Mouse (Mus musculus) stomach, embryonic 14.5 days (tissue): Measurements from ENCODE around the gene Apom. TPM values are rescaled to one million over a fixed set of nuclear protein-coding genes. Genes with fewer than 3 reads are reported as not detected.

Experiments used
- ATAC-seq: fragments of 200-750 bp; cut with Nextera tagmentation; 2 replicates; pipeline ENCODE4 v1.8.0; 2017; ENCODE audit warnings: low read depth, moderate TSS enrichment; ENCODE audit not compliant: insufficient number of reproducible peaks, insufficient read depth, low FRiP score
- H3K27ac ChIP-seq: fragments of 300-500 bp; sonication (generic); 2 replicates; pipeline ENCODE4 v1.5.1; 2014; ENCODE audit warnings: mild to moderate bottlenecking, low read length, moderate library complexity, mixed read lengths
- H3K27me3 ChIP-seq: fragments of 300-500 bp; sonication (generic); 2 replicates; pipeline ENCODE4 v1.6.1; 2014; ENCODE audit warnings: low read length, control low read depth, mixed read lengths; ENCODE audit not compliant: control insufficient read depth, insufficient read depth
- H3K36me3 ChIP-seq: fragments of 300-500 bp; sonication (generic); 2 replicates; pipeline ENCODE4 v1.6.1; 2014; ENCODE audit warnings: mild to moderate bottlenecking, control low read depth, low read length, moderate library complexity, mixed read lengths; ENCODE audit not compliant: control insufficient read depth, insufficient read depth
- H3K4me1 ChIP-seq: fragments of 300-500 bp; sonication (generic); 2 replicates; pipeline ENCODE4 v1.6.1; 2014; ENCODE audit warnings: low read length, control low read depth, mixed read lengths; ENCODE audit not compliant: control insufficient read depth, insufficient read depth
- H3K4me2 ChIP-seq: fragments of 300-500 bp; sonication (generic); replicated peaks from 2 replicates; pipeline ENCODE4 v1.6.1; 2014; ENCODE audit warnings: low read depth, low read length, control low read depth
- H3K4me3 ChIP-seq: fragments of 300-500 bp; sonication (generic); 2 replicates; pipeline ENCODE4 v1.5.1; 2014; ENCODE audit warnings: low read depth, low read length, control low read depth
- H3K9ac ChIP-seq: fragments of 300-500 bp; sonication (generic); replicated peaks from 2 replicates; pipeline ENCODE4 v1.6.1; 2014; ENCODE audit warnings: low read depth, mild to moderate bottlenecking, control low read depth, low read length, moderate library complexity, mixed read lengths
- H3K9me3 ChIP-seq: fragments of 300-500 bp; sonication (generic); 2 replicates; pipeline ENCODE4 v1.6.1; 2016; ENCODE audit warnings: low read depth, low read length, control low read depth; ENCODE audit not compliant: control insufficient read depth
- WGBS: fragments of 180-500 bp; shearing (Covaris S2); extraction: QIAGEN DNeasy Blood & Tissue Kit; methylation state at CpG from one replicate; pipeline ENCODE4 v1.1.7; 2014; 5-methylcytosine and 5-hydroxymethylcytosine counted together
- polyA plus RNA-seq: library from polyadenylated mRNA; unstranded; fragments of >200 nt; fragmentation: Nextera tagmentation; extraction: Ambion mirVana; gene quantifications from 2 replicates; pipeline ENCODE4 v1.2.1, GENCODE M21; 2014

Apom gene
- 0.75 and 0.77 TPM in 2 replicates for polyA plus RNA-seq

DNA sequence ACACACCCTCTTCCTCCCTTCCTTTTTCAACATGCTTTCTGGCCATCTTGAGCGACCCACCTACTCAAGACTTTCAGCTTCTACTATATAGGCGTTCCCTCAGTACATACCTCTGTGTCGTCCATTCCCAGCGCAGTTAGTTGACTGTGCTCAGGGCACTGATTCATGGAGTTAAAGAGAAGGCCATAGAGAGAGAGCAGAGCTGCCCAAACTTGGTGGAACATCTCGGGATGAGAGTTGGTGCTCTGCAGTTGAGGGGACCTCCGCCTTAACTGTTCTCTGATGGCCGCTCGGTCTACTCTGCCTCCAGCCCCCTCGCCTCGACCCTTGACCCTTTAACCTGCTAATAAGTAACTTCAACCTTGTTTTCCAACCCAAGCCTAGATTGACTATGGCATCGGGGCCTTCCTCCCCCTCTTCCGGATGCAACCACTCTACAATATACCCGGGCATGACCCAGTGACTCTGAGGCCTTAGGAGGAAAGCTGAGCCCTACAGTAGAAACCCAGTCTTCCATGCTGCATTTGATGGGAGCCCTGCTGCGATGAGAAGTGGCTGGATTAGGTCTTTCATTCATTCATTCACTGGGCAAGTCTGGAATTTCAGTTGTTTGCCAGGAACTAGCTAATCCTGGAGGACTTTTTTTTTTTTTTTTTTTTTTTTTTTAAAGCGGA, at the start of gene Apom:
Gene Apom (minus strand): TSS at position 551 of the 674 bp plus-strand sequence.
- peaks cover 15% of the 10 kb centered on the region for H3K4me1 ChIP-seq
- no peak within 1 kb of the TSS for H3K4me3 ChIP-seq
- peaks cover 4% of the 10 kb centered on the region for H3K36me3 ChIP-seq
- H3K4me2 ChIP-seq, result no peak within 1 kb of the TSS
- H3K9ac ChIP-seq, result 0 out of 2 replicates have a peak within 1 kb of the TSS, but pooled peaks have one; percentile 10
- H3K27ac ChIP-seq, result no peak within 1 kb of the TSS
- no peaks in the 10 kb centered on the region for H3K9me3 ChIP-seq
- H3K27me3 ChIP-seq, result no peaks in the 10 kb centered on the region
- no peak for ATAC-seq
- 72% methylated on average over 15 of the region's 15 CpGs for WGBS

DNA sequence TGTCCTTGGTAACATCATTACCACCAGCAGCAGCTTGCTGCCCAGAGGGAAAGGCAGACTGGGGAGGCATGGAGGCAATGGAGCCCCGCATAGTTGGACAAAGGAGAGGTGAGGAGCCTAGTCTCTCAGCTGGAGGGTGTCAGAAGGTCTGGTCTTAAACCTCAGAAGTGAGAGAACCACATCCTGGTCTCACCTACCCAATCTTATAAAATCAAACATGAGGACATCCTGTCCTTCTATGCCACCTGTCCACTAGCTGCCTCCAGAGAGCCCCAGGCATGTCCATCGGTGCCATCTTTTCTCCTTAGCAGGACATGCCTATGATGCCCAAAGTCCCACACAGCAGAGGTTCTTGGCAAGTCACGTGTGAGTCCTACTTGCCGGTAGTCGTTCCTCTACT, 48.2 kb upstream of the Apom start:
- Histone ChIP-seq H3K9me3 (no peaks in the 10 kb centered on the region), H3K4me2 (no peak overlapping the region), H3K9ac (no peak overlapping the region), H3K27me3 (no peaks in the 10 kb centered on the region), H3K36me3 (no peaks in the 10 kb centered on the region), H3K4me1 (no peaks in the 10 kb centered on the region), H3K27ac (no peak overlapping the region), H3K4me3 (no peak overlapping the region)
- 87% methylated on average over 5 of the region's 5 CpGs for WGBS
- no peak for ATAC-seq

DNA sequence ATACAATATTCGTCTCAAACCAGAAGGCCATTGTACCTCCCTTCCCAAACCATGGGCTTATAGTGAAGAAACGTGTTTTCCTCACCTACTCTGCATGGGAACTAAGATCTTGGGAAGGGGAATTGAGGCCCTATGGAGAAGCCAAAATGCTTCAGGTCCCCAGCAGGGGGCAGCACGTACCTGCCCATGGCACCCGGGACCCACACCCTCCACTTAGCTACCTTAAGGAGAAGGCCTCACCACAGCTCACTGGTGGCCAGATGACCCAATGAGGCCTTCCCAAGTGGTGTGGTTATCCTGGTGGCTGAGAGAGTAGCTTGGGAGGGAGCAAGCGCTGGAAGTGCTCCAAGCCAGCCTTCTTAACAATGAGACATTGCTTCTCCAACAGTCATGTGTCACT, 46.7 kb upstream of the Apom start:
- no peaks in the 10 kb centered on the region for H3K9me3 ChIP-seq
- 14% methylated on average over 5 of the region's 5 CpGs for WGBS
- H3K27ac ChIP-seq, result no peak overlapping the region
- H3K4me3 ChIP-seq, result no peak overlapping the region
- H3K9ac ChIP-seq, result no peak overlapping the region
- no peaks in the 10 kb centered on the region for H3K36me3 ChIP-seq
- no peak overlapping the region for H3K4me2 ChIP-seq
- peak; percentile 79 for ATAC-seq
- no peaks in the 10 kb centered on the region for H3K4me1 ChIP-seq
- no peaks in the 10 kb centered on the region for H3K27me3 ChIP-seq

DNA sequence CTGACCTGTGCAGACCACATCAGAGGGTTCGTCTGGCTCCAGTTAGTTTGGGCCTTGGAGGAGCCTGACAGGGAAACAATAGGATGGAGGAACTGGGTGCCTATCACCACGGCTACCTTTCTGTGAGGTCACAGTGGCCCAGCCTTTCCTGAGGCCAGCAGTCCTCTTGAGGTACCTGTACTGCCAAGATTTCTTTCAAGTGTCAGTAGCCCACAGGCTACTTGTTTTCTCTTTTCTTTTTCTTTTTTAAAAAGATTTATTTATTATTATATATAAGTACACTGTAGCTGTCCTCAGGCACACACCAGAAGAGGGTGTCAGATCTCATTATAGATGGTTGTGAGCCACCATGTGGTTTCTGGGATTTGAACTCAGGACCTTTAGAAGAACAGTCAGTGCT, 44.1 kb upstream of the Apom start, which contains the start of gene Aif1:
Gene Aif1 (minus strand): TSS at position 101 of the 400 bp plus-strand sequence.
- Histone ChIP-seq H3K36me3 (no peaks in the 10 kb centered on the region), H3K4me1 (no peaks in the 10 kb centered on the region), H3K9me3 (no peaks in the 10 kb centered on the region), H3K4me2 (no peak within 1 kb of the TSS), H3K27me3 (no peaks in the 10 kb centered on the region), H3K27ac (no peak within 1 kb of the TSS), H3K4me3 (no peak within 1 kb of the TSS), H3K9ac (no peak within 1 kb of the TSS)
- 57% methylated on average over 2 of the region's 2 CpGs for WGBS
- no peak for ATAC-seq

DNA sequence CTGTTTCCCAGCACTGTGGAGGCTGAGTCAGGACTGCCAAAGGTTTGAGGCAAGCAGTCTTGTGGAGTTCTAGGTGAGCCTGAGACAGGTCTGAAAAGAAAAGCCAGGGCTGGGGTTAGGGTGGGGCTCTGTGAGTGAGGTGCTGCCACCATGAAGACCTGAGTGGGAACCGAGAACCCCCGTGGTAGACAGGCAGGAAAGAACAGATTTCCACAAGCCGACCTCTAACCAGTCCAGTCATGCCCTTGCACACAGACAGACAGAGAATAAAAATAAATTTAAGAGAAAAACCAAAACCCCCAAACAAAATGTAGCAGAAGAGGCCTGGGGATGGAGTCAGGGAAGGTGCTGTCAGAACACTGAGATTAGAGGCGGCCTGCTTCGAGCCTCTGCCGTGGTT, 43.5 kb upstream of the Apom start:
- Histone ChIP-seq H3K9ac (no peak overlapping the region), H3K9me3 (no peaks in the 10 kb centered on the region), H3K4me2 (no peak overlapping the region), H3K27ac (no peak overlapping the region), H3K27me3 (no peaks in the 10 kb centered on the region), H3K4me3 (no peak overlapping the region), H3K4me1 (no peaks in the 10 kb centered on the region), H3K36me3 (no peaks in the 10 kb centered on the region)
- ATAC-seq, result no peak
- 67% methylated on average over 6 of the region's 6 CpGs for WGBS

DNA sequence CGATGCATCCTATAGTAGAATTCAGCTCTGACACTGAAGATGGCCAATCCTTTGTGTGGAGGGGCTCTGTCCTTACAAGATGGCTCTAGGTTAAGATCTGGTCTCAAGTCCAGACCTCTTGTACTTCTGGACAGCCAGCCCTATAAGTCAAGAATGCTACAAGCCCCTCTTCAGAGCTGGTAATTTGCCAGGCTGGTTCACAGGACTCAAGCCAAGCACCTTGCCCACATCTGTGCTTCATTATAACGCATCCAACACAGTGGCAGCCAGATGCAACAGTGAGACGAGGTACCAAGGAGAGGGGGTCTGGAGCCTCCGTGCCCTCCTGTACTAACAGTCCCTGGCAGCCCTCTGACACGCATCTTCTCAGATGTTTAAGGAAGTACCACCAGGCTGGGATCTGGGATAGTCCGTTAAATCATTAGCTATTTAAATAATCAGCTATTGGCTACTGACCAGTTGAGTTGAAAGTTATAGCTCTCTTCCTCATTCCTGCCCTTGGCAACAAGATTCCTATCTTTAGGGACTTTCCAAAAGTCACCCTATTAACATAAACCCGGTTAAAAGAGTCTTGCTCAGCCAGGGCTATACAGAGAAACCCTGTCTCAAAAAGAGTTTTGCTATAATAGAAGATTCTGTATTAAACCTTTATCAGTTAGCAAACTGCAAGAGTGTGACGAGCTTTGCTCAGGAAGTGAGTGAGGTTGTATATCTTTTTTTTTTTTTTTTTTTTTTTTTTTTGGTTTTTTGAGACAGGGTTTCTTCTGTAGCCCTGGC, 42.5 kb upstream of the Apom start:
- H3K9ac ChIP-seq, result no peak overlapping the region
- H3K4me2 ChIP-seq, result no peak overlapping the region
- H3K4me1 ChIP-seq, result no peaks in the 10 kb centered on the region
- no peaks in the 10 kb centered on the region for H3K9me3 ChIP-seq
- no peaks in the 10 kb centered on the region for H3K36me3 ChIP-seq
- no peak overlapping the region for H3K27ac ChIP-seq
- WGBS, result 69% methylated on average over 8 of the region's 8 CpGs
- no peaks in the 10 kb centered on the region for H3K27me3 ChIP-seq
- ATAC-seq, result no peak
- H3K4me3 ChIP-seq, result no peak overlapping the region

DNA sequence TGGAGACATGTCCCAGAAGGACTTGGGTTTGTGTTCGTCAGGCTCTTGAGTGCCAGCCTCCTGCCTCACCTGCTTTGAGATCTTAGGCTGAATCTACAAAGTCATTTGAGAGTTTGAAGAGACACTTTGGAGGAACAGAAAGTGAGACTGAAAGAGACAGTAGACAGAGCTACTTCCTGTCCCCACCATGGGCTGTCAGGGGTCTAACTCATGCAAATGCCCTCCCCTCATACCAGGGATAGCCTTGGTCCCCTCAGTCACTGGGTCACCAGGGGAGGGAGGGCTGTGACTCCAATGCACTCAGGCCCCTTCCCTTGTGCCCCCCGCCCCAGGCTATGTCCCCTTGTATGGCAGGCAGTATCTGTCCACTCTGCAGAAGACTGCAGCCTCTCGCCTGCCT, 41.5 kb upstream of the Apom start:
- Histone ChIP-seq H3K4me3 (no peak overlapping the region), H3K9me3 (no peaks in the 10 kb centered on the region), H3K36me3 (no peaks in the 10 kb centered on the region), H3K27ac (0 out of 2 replicates have a peak overlapping the region, but pooled peaks have one; percentile 10), H3K4me1 (no peaks in the 10 kb centered on the region), H3K27me3 (no peaks in the 10 kb centered on the region), H3K9ac (no peak overlapping the region), H3K4me2 (no peak overlapping the region)
- no peak for ATAC-seq
- 86% methylated on average over 3 of the region's 3 CpGs for WGBS

DNA sequence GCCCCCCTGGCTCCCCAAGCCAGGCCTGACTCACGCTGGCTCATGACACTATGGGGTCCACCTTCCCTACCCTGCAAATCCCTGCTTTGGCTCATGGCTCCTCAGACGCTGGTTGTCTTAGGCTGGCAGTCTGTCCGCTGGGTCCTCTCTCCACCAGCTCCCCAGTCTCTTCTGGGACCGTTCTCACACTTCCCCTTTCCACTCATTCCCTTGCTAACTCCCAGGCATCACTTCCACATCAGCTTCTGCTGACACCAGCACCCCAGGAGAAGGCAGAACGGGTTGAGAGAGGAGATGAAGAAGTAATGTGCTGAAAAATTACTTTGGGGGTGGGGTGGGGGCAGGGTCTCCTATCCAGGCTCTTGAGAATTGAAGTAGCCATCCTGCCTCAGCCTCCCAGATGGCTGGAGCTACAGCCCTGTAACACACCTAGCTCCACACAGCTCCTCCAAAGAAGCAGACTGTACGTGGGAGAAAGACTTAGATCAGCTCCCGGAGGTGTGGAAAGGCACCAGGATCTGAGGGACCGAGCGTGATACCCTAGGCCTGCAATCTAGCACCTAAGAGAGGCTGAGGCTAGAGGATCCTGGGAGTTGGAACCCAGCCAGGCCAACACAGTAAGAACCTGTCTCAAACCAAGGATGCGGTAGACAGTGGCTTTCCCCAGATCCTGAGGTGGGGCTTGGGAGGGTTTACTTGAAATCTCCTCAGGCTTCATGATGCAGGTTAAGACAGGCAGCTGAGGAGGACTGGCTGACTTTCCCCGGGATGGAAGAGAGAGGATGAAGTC, 40.8 kb upstream of the Apom start:
- no peaks in the 10 kb centered on the region for H3K9me3 ChIP-seq
- H3K4me2 ChIP-seq, result no peak overlapping the region
- WGBS, result 67% methylated on average over 11 of the region's 11 CpGs
- H3K36me3 ChIP-seq, result no peaks in the 10 kb centered on the region
- no peak for ATAC-seq
- H3K4me3 ChIP-seq, result no peak overlapping the region
- no peaks in the 10 kb centered on the region for H3K4me1 ChIP-seq
- no peak overlapping the region for H3K9ac ChIP-seq
- H3K27ac ChIP-seq, result no peak overlapping the region
- H3K27me3 ChIP-seq, result no peaks in the 10 kb centered on the region
